Mouse (Mus musculus): ENCODE data around the gene Bag2. TPM values are rescaled to one million over a fixed set of nuclear protein-coding genes. Genes with fewer than 3 reads are reported as not detected.
"Not testable (repeated sequence)": the region's sequence is repeated elsewhere in the genome, so short reads cannot be mapped to it uniquely, and the experiment has no call there.

The Bag2 gene
- polyA plus RNA-seq, 1 experiment: 17.0 TPM

GRCm38 (mm10) chr1:33754965-33755735 is 2.4 kb downstream of the Bag2 start:
- no peaks in the 10 kb centered on the region for H3K4me1 ChIP-seq (ENCODE audit: control insufficient read depth, insufficient read depth, low read length)
- H3K4me3 ChIP-seq (replicated peaks; ENCODE audit: extremely low read depth, low read depth, low read length): no peak overlapping the region
- WGBS: 76% methylated on average over 21 of the region's 21 CpGs
- TF ChIP-seq POLR2A (IDR thresholded peaks at IDR 0.05; ENCODE audit: borderline replicate concordance, extremely low read depth, low read depth, low read length): no peak
- no peak for TF ChIP-seq CTCF (IDR thresholded peaks at IDR 0.05; ENCODE audit: insufficient read depth, low read length)
- DNase-seq: no peak

- no peak for DNase-seq
- TF ChIP-seq CTCF (IDR thresholded peaks at IDR 0.05; ENCODE audit: insufficient read depth, low read length) (no peak), POLR2A (IDR thresholded peaks at IDR 0.05; ENCODE audit: borderline replicate concordance, extremely low read depth, low read depth, low read length) (no peak)
- H3K4me1 ChIP-seq (ENCODE audit: control insufficient read depth, insufficient read depth, low read length): no peaks in the 10 kb centered on the region
- 88% methylated on average over 17 of the region's 17 CpGs for WGBS
- H3K4me3 ChIP-seq (replicated peaks; ENCODE audit: extremely low read depth, low read depth, low read length): no peak overlapping the region
Measured at GRCm38 (mm10) chr1:33754089-33754488, 3.5 kb downstream of the Bag2 start.

DNA sequence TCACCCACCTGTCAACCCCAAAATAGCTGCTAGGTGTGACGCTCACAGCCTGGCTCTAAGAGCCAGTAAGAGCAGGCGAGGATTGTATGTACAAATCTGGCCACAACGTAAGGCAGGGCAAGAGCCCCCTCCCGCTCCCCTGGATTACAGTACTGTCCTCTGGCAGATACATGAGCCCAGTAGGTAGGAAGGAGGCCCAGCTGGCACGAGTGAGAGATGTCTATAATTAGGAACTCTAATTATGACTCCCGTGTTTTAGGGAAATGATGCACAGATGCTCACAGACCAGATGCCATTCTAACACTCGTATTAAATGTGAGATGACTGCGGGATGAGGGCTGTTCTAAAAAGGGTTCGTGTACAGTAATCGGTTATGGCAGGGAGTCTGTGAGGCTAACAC is 6.3 kb downstream of the Bag2 start:
- DNase-seq: no peak
- Histone ChIP-seq H3K4me3 (replicated peaks; ENCODE audit: extremely low read depth, low read depth, low read length) (no peak overlapping the region), H3K4me1 (ENCODE audit: control insufficient read depth, insufficient read depth, low read length) (no peaks in the 10 kb centered on the region)
- 81% methylated on average over 10 of the region's 10 CpGs for WGBS
- TF ChIP-seq CTCF (IDR thresholded peaks at IDR 0.05; ENCODE audit: insufficient read depth, low read length): no peak
- TF ChIP-seq POLR2A (IDR thresholded peaks at IDR 0.05; ENCODE audit: borderline replicate concordance, extremely low read depth, low read depth, low read length): no peak

- not testable (repeated sequence) for H3K4me1 ChIP-seq (ENCODE audit: control insufficient read depth, insufficient read depth, low read length); DNase-seq; H3K4me3 ChIP-seq (replicated peaks; ENCODE audit: extremely low read depth, low read depth, low read length)
- 96% methylated on average over 3 of the region's 4 CpGs for WGBS
Measured at GRCm38 (mm10) chr1:33749709-33750108, 7.9 kb downstream of the Bag2 start.

GRCm38 (mm10) chr1:33749109-33749508 is 8.5 kb downstream of the Bag2 start:
- no peak for DNase-seq
- no peak overlapping the region for H3K4me3 ChIP-seq (replicated peaks; ENCODE audit: extremely low read depth, low read depth, low read length)
- WGBS: 95% methylated on average over 11 of the region's 11 CpGs
- TF ChIP-seq POLR2A (IDR thresholded peaks at IDR 0.05; ENCODE audit: borderline replicate concordance, extremely low read depth, low read depth, low read length) (no peak), CTCF (IDR thresholded peaks at IDR 0.05; ENCODE audit: insufficient read depth, low read length) (no peak)
- H3K4me1 ChIP-seq (ENCODE audit: control insufficient read depth, insufficient read depth, low read length): no peaks in the 10 kb centered on the region

- no peaks in the 10 kb centered on the region for H3K4me1 ChIP-seq (ENCODE audit: control insufficient read depth, insufficient read depth, low read length)
- no peak overlapping the region for H3K4me3 ChIP-seq (replicated peaks; ENCODE audit: extremely low read depth, low read depth, low read length)
- TF ChIP-seq CTCF (IDR thresholded peaks at IDR 0.05; ENCODE audit: insufficient read depth, low read length) (no peak), POLR2A (IDR thresholded peaks at IDR 0.05; ENCODE audit: borderline replicate concordance, extremely low read depth, low read depth, low read length) (no peak)
- 92% methylated on average over 4 of the region's 4 CpGs for WGBS
- DNase-seq: no peak
Measured at GRCm38 (mm10) chr1:33745901-33746300, 11.7 kb downstream of the Bag2 start.

DNA sequence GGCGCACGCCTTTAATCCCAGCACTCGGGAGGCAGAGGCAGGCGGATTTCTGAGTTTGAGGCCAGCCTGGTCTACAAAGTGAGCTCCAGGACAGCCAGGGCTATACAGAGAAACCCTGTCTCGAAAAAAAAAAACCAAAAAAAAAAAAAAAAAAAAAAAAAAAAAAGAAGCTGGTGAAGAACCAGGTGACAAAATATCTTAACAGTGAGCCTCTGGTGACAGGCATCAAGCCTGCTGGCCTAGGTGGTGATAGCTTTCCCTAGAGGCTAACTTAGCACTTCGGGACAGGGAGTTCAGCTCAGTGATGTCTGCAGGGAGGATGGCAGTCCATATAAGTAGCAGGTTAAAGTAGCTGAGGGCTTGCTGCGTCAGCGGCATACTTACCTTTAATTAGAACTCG is 12.8 kb downstream of the Bag2 start:
- 91% methylated on average over 9 of the region's 9 CpGs for WGBS
- DNase-seq; H3K4me3 ChIP-seq (replicated peaks; ENCODE audit: extremely low read depth, low read depth, low read length); H3K4me1 ChIP-seq (ENCODE audit: control insufficient read depth, insufficient read depth, low read length): not testable (repeated sequence)

DNA sequence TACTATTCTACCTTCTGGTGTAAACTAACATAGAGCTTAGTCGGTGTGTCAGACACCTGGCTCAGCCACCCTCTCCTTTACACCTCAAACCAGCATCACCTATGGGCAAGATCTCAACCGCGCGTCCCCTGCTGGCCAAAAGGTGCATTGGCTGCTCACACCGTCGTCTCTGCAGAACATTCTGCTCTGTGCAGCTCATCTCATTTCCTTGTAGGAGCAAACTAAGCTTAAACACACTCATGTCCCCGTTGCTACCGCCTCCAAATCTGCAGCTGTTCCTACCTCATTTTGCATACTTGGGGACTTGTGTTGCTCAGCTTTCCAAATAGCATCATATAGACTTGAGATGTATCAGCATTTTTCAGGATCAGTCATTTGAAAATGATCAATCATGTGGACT is 14.7 kb downstream of the Bag2 start:
- DNase-seq: peak; percentile 23
- no peak for TF ChIP-seq POLR2A (IDR thresholded peaks at IDR 0.05; ENCODE audit: borderline replicate concordance, extremely low read depth, low read depth, low read length)
- peak; percentile 90 for TF ChIP-seq CTCF (IDR thresholded peaks at IDR 0.05; ENCODE audit: insufficient read depth, low read length)
- Histone ChIP-seq H3K4me3 (replicated peaks; ENCODE audit: extremely low read depth, low read depth, low read length) (no peak overlapping the region), H3K4me1 (ENCODE audit: control insufficient read depth, insufficient read depth, low read length) (no peaks in the 10 kb centered on the region)
- 28% methylated on average over 8 of the region's 8 CpGs for WGBS

- DNase-seq: peak; percentile 72
- WGBS: 29% methylated on average over 12 of the region's 12 CpGs
- H3K4me1 ChIP-seq (ENCODE audit: control insufficient read depth, insufficient read depth, low read length): no peaks in the 10 kb centered on the region
- no peak overlapping the region for H3K4me3 ChIP-seq (replicated peaks; ENCODE audit: extremely low read depth, low read depth, low read length)
- TF ChIP-seq CTCF (IDR thresholded peaks at IDR 0.05; ENCODE audit: insufficient read depth, low read length) (peak; percentile 84), POLR2A (IDR thresholded peaks at IDR 0.05; ENCODE audit: borderline replicate concordance, extremely low read depth, low read depth, low read length) (no peak)
Measured at GRCm38 (mm10) chr1:33739302-33739701, 18.3 kb downstream of the Bag2 start.

DNA sequence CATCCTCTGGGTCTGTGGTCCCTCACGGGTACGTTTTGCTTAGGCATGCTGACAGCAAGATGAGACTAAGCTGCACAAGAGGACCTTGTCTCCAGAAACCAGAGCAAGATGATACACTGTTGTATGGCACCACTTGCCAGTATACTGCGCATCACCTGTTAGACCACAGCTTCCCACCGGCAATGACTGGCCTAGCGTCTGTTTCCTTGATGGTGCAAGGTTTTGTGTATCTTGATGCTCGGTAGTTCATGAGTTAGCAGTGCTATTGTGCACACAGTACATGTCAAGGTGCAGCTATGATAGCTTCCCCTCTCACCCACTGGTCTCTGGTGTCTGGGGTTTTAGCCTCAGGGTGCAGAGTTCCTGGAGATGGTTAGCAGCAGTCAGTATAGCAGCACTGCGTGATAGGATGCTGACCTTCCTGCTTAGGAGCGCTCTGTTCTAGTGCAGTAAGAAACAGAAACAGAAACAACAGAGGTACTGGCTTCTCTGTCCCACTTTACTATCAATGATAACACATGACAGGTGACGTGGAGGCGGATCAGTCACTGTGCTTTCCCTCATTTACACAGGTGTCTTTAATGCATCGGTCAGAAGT is 18.8 kb downstream of the Bag2 start:
- 84% methylated on average over 11 of the region's 11 CpGs for WGBS
- TF ChIP-seq POLR2A (IDR thresholded peaks at IDR 0.05; ENCODE audit: borderline replicate concordance, extremely low read depth, low read depth, low read length) (no peak), CTCF (IDR thresholded peaks at IDR 0.05; ENCODE audit: insufficient read depth, low read length) (no peak)

More for the DNA sequence above, 18.8 kb downstream of the Bag2 start:
- no peak for DNase-seq
- Histone ChIP-seq H3K4me1 (ENCODE audit: control insufficient read depth, insufficient read depth, low read length) (no peaks in the 10 kb centered on the region), H3K4me3 (replicated peaks; ENCODE audit: extremely low read depth, low read depth, low read length) (no peak overlapping the region)

Data from lung, adult 2 months (tissue).